Mouse (Mus musculus) heart, postnatal 0 days (tissue): Measurements from ENCODE around the gene Ptprb.

Source experiments
- CTCF ChIP-seq: IDR thresholded peaks from 2 replicates; pipeline ENCODE4 v1.5.1; 2016; ENCODE audit warnings: antibody characterized with exemption, control low read depth, low read depth
- EP300 ChIP-seq: IDR thresholded peaks from 2 replicates; pipeline ENCODE4 v1.6.1; 2016; ENCODE audit warnings: antibody characterized with exemption, low read depth

- TF ChIP-seq CTCF (no peak), EP300 (no peak)
These were observed 147.2 kb downstream of the Ptprb start for GRCm38 (mm10) chr10:116422551-116422950.
